Mouse (Mus musculus): ENCODE measurements around the gene Arhgap21.

GRCm38 (mm10) chr2:20883288-20883687 lies 85.4 kb downstream of the Arhgap21 start:
- no peak for TF ChIP-seq POLR2A (IDR thresholded peaks at IDR 0.05; ENCODE audit: insufficient read depth, low read depth, low read length)
- no peak for TF ChIP-seq CTCF (IDR thresholded peaks at IDR 0.05)
- no peak for TF ChIP-seq EP300 (IDR thresholded peaks at IDR 0.05; ENCODE audit: insufficient read depth, low read depth, low read length)
